Mouse (Mus musculus) brain, embryonic 14.5 days (tissue): Measurements from ENCODE around the gene Jak2.

Experiments
- CTCF ChIP-seq: fragments of 200-500 bp; IDR thresholded peaks from 2 replicates; pipeline ENCODE4 v1.5.1; 2012; ENCODE audit warnings: inconsistent platforms, mild to moderate bottlenecking, moderate library complexity, borderline replicate concordance; ENCODE audit not compliant: insufficient read depth, insufficient read length; ENCODE audit errors: extremely low read depth
- POLR2A ChIP-seq: fragments of 200-500 bp; IDR thresholded peaks from 2 replicates; pipeline ENCODE4 v1.6.1; 2012; ENCODE audit warnings: mild to moderate bottlenecking, inconsistent platforms, borderline replicate concordance; ENCODE audit not compliant: poor library complexity, insufficient read depth, insufficient read length, severe bottlenecking; ENCODE audit errors: extremely low read depth

DNA sequence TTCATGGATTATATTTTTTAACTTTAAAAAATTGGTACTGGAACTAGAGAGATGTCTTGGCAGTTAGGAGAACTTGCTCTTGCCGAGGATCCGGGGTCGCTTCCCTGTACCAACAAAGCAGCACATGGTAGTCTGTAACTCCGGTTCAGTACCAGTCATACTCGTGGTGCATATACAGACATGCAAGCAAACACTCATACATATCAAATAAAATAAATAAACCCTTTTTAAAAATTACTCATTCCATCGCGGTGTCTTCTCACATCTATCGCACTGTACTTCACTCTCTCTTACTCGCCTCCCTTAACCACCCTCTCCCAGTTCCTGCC lies 74.2 kb downstream of the Jak2 start:
- TF ChIP-seq CTCF, result no peak
- no peak for TF ChIP-seq POLR2A
